Mouse (Mus musculus): Measurements from ENCODE around the gene Chrnb2. TPM values are rescaled to one million over a fixed set of nuclear protein-coding genes. Genes with fewer than 3 reads are reported as not detected.

The Chrnb2 gene
- polyA plus RNA-seq (2015; fragmentation: Nextera tagmentation; extraction: Ambion mirVana), result 0.43 and 0.55 TPM in 2 replicates

GRCm38 (mm10) chr3:89764119-89764724 is at the start of gene Chrnb2:
TSS of gene Chrnb2 (minus strand) at chr3:89764632.

GRCm38 (mm10) chr3:89772968-89773709 is 8.7 kb upstream of the Chrnb2 start, which contains the start of gene Ube2q1:
TSS of gene Ube2q1 (plus strand) at chr3:89773616.

GRCm38 (mm10) chr3:89714359-89715206 is 49.8 kb downstream of the Chrnb2 start, which contains the start of gene Adar:
TSS of gene Adar (plus strand) at chr3:89715022.

Other genes starting within 250 kb of the Chrnb2 start
- 0.43 and 1.0 TPM in 2 replicates for gene Kcnn3, start 244.5 kb downstream of the Chrnb2 start, polyA plus RNA-seq (2015; fragmentation: Nextera tagmentation; extraction: Ambion mirVana)
- 11.0 and 14.2 TPM in 2 replicates for gene Adar, start 49.6 kb downstream of the Chrnb2 start, polyA plus RNA-seq (2015; fragmentation: Nextera tagmentation; extraction: Ambion mirVana)
- gene Ube2q1, start 9.0 kb upstream of the Chrnb2 start, polyA plus RNA-seq (2015; fragmentation: Nextera tagmentation; extraction: Ambion mirVana), result 9.1 and 12.2 TPM in 2 replicates
- gene She, start 66.7 kb upstream of the Chrnb2 start, polyA plus RNA-seq (2015; fragmentation: Nextera tagmentation; extraction: Ambion mirVana), result 1.9 and 2.0 TPM in 2 replicates
- gene Il6ra, start 148.6 kb upstream of the Chrnb2 start, polyA plus RNA-seq (2015; fragmentation: Nextera tagmentation; extraction: Ambion mirVana), result 7.7 and 9.1 TPM in 2 replicates
- gene Atp8b2, start 198.9 kb upstream of the Chrnb2 start, polyA plus RNA-seq (2015; fragmentation: Nextera tagmentation; extraction: Ambion mirVana), result 4.0 and 4.4 TPM in 2 replicates
- gene Hax1, start 234.1 kb upstream of the Chrnb2 start, polyA plus RNA-seq (2015; fragmentation: Nextera tagmentation; extraction: Ambion mirVana), result 78.6 and 79.3 TPM in 2 replicates